Mouse (Mus musculus) left cerebral cortex, postnatal 10 days (tissue): Measurements from ENCODE around the gene Rxfp3. TPM values are rescaled to one million over a fixed set of nuclear protein-coding genes. Genes with fewer than 3 reads are reported as not detected.

Experiments
- total RNA-seq, 2 experiments: library from RNA; stranded (reverse); gene quantifications; 2 replicates each; pipeline ENCODE4 v1.2.3; 2021

Rxfp3 gene
- total RNA-seq, 2 experiments from 2014 or later: 2.8 to 4.1 TPM

Other genes with a start within 250 kb of the Rxfp3 start
- gene C1qtnf3, start 85.7 kb downstream of the Rxfp3 start, total RNA-seq: under 1 TPM in 1 of 2 experiments, not detected in 1; 0.15 TPM
- gene Amacr, start 56.2 kb downstream of the Rxfp3 start, total RNA-seq: 10 to 100 TPM in 1 of 2 experiments, 1 to 10 TPM in 1; 6.4 to 10.8 TPM
- not detected for gene Slc45a2, start 37.3 kb downstream of the Rxfp3 start, total RNA-seq
- 1 to 10 TPM; 2.6 to 2.7 TPM for gene Adamts12, start 26.8 kb upstream of the Rxfp3 start, total RNA-seq